Mouse (Mus musculus): Measurements from ENCODE around the gene Ddx5. TPM values are rescaled to one million over a fixed set of nuclear protein-coding genes. Genes with fewer than 3 reads are reported as not detected.
A peak's percentile ranks its signal among the peaks of the same experiment; 100 is the strongest.

The Ddx5 gene
- total and polyA plus RNA-seq, 2 experiments from 2014 or later: 173 to 282 TPM

DNA sequence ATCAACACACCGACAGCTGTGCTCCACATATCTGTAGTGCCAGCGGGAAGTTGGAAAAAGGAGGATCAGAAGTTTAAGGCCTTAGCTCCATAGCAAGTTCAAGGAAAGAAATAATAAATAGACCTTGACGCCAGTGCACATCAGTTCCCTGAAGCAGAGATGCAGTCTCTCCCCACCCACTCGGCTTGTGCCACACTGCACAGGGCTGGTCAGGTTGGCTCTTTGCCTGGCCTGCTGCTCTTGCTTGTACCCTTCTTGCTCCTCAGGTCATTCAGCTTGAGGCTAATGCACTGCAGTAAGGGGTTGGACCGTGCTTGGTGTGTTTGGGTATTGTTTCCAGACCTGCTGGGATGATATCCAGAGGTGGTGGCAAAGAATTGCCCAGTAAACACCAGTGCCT, 28.5 kb downstream of the Ddx5 start:
- no peak overlapping the region for H3K9ac ChIP-seq (replicated peaks; ENCODE audit: low read depth, low read length)
- 79% methylated on average over 5 of the region's 5 CpGs for WGBS
- no peak for DNase-seq (ENCODE audit: low spot score)
- H3K9me3 ChIP-seq (replicated peaks; ENCODE audit: control insufficient read depth, low read length): no peaks in the 10 kb centered on the region
- H3K4me3 ChIP-seq (ENCODE audit: low read depth, low read length): no peak overlapping the region
- no peak for ATAC-seq (ENCODE audit: insufficient read depth, low read depth)
- no peak overlapping the region for H3K27ac ChIP-seq (ENCODE audit: low read depth)
- no peaks in the 10 kb centered on the region for H3K27me3 ChIP-seq (ENCODE audit: control insufficient read depth, insufficient read depth, low read length)
- TF ChIP-seq CTCF (IDR thresholded peaks at IDR 0.05; ENCODE audit: low read depth): no peak
- no peak for TF ChIP-seq EP300 (IDR thresholded peaks at IDR 0.05; ENCODE audit: low read depth)
- H3K36me3 ChIP-seq (replicated peaks; ENCODE audit: control insufficient read depth, insufficient read depth, low read length): no peaks in the 10 kb centered on the region
- H3K4me2 ChIP-seq (ENCODE audit: low read depth, low read length): no peak overlapping the region
- peaks cover 7% of the 10 kb centered on the region for H3K4me1 ChIP-seq (ENCODE audit: control insufficient read depth, insufficient read depth)

DNA sequence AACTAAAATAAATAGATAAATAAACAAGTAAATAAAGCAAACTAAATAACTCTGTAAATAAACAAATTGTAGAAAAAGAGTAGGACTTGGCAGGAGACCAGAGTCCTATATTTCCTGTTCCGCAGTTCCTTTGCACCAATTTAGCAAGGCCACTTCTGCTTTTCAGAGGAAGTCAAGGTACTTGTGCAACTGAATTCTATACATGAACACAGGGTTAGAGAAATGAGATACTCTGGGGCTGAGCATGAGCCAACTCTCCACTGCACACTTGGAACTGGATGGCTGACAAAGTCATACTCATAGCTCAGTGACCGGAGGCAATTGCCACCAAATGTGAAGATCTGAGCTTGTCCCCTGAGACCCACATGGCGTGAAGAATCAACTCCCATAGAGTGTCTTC, 30.0 kb downstream of the Ddx5 start:
- no peak overlapping the region for H3K4me3 ChIP-seq (ENCODE audit: low read depth, low read length)
- no peak overlapping the region for H3K4me2 ChIP-seq (ENCODE audit: low read depth, low read length)
- ATAC-seq (ENCODE audit: insufficient read depth, low read depth) (no peak), DNase-seq (ENCODE audit: low spot score) (no peak)
- H3K36me3 ChIP-seq (replicated peaks; ENCODE audit: control insufficient read depth, insufficient read depth, low read length): no peaks in the 10 kb centered on the region
- 95% methylated on average over 3 of the region's 3 CpGs for WGBS
- no peak overlapping the region for H3K9ac ChIP-seq (replicated peaks; ENCODE audit: low read depth, low read length)
- no peaks in the 10 kb centered on the region for H3K27me3 ChIP-seq (ENCODE audit: control insufficient read depth, insufficient read depth, low read length)
- no peak overlapping the region for H3K27ac ChIP-seq (ENCODE audit: low read depth)
- H3K4me1 ChIP-seq (ENCODE audit: control insufficient read depth, insufficient read depth): peaks cover 7% of the 10 kb centered on the region
- no peaks in the 10 kb centered on the region for H3K9me3 ChIP-seq (replicated peaks; ENCODE audit: control insufficient read depth, low read length)
- no peak for TF ChIP-seq EP300 (IDR thresholded peaks at IDR 0.05; ENCODE audit: low read depth)
- TF ChIP-seq CTCF (IDR thresholded peaks at IDR 0.05; ENCODE audit: low read depth): no peak

DNA sequence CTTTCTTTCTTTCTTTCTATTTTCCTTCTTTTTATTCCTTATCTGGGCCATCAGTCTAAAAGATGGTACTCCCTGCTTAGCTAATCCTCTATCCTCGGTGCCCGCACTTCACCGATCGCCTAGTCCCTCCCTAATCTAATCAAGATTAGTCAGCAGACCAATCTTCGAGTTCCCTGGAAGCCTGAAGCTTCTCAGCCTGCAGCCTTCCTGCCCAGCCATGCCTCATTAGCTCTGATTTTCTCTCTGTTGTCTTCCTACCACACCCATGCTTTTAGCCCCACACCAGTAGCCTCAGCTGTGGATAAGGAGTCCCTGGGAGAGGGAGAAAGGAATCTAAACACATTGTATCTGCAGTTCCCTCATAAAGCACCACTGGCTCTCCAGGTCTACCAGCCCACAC, 33.4 kb downstream of the Ddx5 start:
- H3K4me2 ChIP-seq (ENCODE audit: low read depth, low read length): no peak overlapping the region
- TF ChIP-seq CTCF (IDR thresholded peaks at IDR 0.05; ENCODE audit: low read depth) (no peak), EP300 (IDR thresholded peaks at IDR 0.05; ENCODE audit: low read depth) (no peak)
- no peaks in the 10 kb centered on the region for H3K4me1 ChIP-seq (ENCODE audit: control insufficient read depth, insufficient read depth)
- H3K9me3 ChIP-seq (replicated peaks; ENCODE audit: control insufficient read depth, low read length): no peaks in the 10 kb centered on the region
- no peak overlapping the region for H3K4me3 ChIP-seq (ENCODE audit: low read depth, low read length)
- no peak overlapping the region for H3K9ac ChIP-seq (replicated peaks; ENCODE audit: low read depth, low read length)
- no peak for ATAC-seq (ENCODE audit: insufficient read depth, low read depth)
- 30% methylated on average over 5 of the region's 5 CpGs for WGBS
- DNase-seq (ENCODE audit: low spot score): no peak
- no peaks in the 10 kb centered on the region for H3K36me3 ChIP-seq (replicated peaks; ENCODE audit: control insufficient read depth, insufficient read depth, low read length)
- H3K27me3 ChIP-seq (ENCODE audit: control insufficient read depth, insufficient read depth, low read length): no peaks in the 10 kb centered on the region
- no peak overlapping the region for H3K27ac ChIP-seq (ENCODE audit: low read depth)

DNA sequence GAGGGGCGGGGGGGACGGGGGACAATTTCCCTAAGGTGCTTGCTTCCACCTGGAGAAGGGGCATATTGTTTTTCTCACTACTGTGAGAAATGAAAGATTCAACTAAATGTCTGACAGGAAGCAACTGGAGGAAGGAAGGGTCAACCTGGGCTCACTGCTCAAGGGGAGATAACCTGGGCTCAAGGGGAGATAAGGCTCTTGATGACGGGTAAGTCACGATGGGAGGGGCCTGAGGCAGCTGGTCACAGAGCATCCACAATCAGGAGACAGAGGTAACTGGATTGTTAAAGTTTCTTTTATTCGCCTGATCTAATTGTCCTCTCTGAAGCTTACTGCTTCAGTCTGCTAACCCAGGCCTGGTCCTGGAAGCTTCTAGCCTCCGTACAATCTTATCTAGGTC, 35.7 kb downstream of the Ddx5 start:
- no peak for TF ChIP-seq CTCF (IDR thresholded peaks at IDR 0.05; ENCODE audit: low read depth)
- no peak for TF ChIP-seq EP300 (IDR thresholded peaks at IDR 0.05; ENCODE audit: low read depth)
- ATAC-seq (ENCODE audit: insufficient read depth, low read depth): no peak

DNA sequence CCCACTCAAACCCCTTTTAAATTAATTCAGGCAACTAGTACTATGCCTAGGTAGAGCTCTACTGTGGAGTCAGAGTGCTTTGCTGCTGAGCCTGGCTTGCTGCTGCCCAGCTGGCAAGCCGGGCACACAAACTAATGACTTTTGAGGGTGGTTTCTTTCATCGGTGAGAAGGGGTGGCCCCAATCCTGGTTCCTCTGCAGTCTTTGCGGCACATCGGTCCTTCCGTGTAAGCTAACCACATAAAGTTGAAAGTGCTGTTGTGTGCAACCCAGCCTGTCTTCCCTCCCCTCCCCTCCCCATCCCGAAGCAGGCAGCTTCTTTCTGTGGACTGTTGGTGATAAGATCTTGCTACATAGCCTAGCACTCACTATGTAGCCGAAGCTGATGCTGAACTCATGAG, 36.9 kb downstream of the Ddx5 start:
- ATAC-seq (ENCODE audit: insufficient read depth, low read depth) (no peak), DNase-seq (ENCODE audit: low spot score) (no peak)
- Histone ChIP-seq H3K4me2 (ENCODE audit: low read depth, low read length) (peak overlapping the region; percentile 5; the same call in 1 of the 2 replicates), H3K27ac (ENCODE audit: low read depth) (no peak overlapping the region), H3K27me3 (ENCODE audit: control insufficient read depth, insufficient read depth, low read length) (no peaks in the 10 kb centered on the region), H3K9me3 (replicated peaks; ENCODE audit: control insufficient read depth, low read length) (no peaks in the 10 kb centered on the region), H3K9ac (replicated peaks; ENCODE audit: low read depth, low read length) (no peak overlapping the region), H3K4me3 (ENCODE audit: low read depth, low read length) (no peak overlapping the region), H3K4me1 (ENCODE audit: control insufficient read depth, insufficient read depth) (no peaks in the 10 kb centered on the region), H3K36me3 (replicated peaks; ENCODE audit: control insufficient read depth, insufficient read depth, low read length) (no peaks in the 10 kb centered on the region)
- no peak for TF ChIP-seq EP300 (IDR thresholded peaks at IDR 0.05; ENCODE audit: low read depth)
- TF ChIP-seq CTCF (IDR thresholded peaks at IDR 0.05; ENCODE audit: low read depth): no peak
- WGBS: 68% methylated on average over 7 of the region's 7 CpGs

More for the DNA sequence above, 35.7 kb downstream of the Ddx5 start:
- Histone ChIP-seq H3K4me3 (ENCODE audit: low read depth, low read length) (no peak overlapping the region), H3K27ac (ENCODE audit: low read depth) (no peak overlapping the region), H3K9ac (replicated peaks; ENCODE audit: low read depth, low read length) (no peak overlapping the region), H3K27me3 (ENCODE audit: control insufficient read depth, insufficient read depth, low read length) (no peaks in the 10 kb centered on the region), H3K36me3 (replicated peaks; ENCODE audit: control insufficient read depth, insufficient read depth, low read length) (no peaks in the 10 kb centered on the region), H3K4me1 (ENCODE audit: control insufficient read depth, insufficient read depth) (no peaks in the 10 kb centered on the region), H3K4me2 (ENCODE audit: low read depth, low read length) (no peak overlapping the region), H3K9me3 (replicated peaks; ENCODE audit: control insufficient read depth, low read length) (no peaks in the 10 kb centered on the region)
- WGBS: 66% methylated on average over 6 of the region's 6 CpGs
- DNase-seq (ENCODE audit: low spot score): no peak

All from heart, postnatal 0 days (tissue).